Mouse (Mus musculus) CD4-positive naive resting alpha-beta T cell, adult 57 days (primary cell): Measurements from ENCODE around the gene Sema6d. TPM values are rescaled to one million over a fixed set of nuclear protein-coding genes. Genes with fewer than 3 reads are reported as not detected.

Experiments used
- total RNA-seq: library from RNA; stranded (reverse); gene quantifications from one replicate; pipeline ENCODE4 v1.2.4, GENCODE M21; 2023

Gene Sema6d
- total RNA-seq: 1.6 TPM

DNA sequence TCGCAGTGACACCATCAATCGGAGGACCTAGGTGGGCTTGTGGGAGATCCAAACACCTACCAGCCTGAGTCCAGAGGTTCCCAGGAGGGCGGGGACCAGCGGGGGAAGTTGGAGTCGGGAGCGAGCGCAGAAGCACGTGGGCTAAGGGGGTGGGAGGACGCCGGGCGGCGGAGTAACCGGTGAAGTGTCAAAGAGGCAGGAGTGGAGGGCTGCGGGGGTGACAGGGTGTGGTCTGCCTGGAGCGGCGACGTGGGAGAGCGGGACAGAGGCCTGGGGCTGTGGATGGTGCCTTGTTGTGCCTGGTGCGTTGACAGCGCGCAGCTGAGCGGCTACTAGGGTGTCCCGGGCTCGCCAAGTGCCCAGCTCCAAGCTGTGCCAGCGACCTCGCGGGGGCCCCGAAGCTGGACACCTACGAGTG lies at the start of gene Sema6d:
Gene Sema6d, plus strand, starts transcription at position 157 of the 418 bp plus-strand sequence.

